Mouse (Mus musculus): Measurements from ENCODE around the gene AI182371. TPM values are rescaled to one million over a fixed set of nuclear protein-coding genes. Genes with fewer than 3 reads are reported as not detected.

AI182371 gene
- total RNA-seq (2021) = under 1 TPM in 1 of 2 experiments, not detected in 1; 0.52 TPM

GRCm38 (mm10) chr2:35101443-35101842 lies at the start of gene AI182371:
TSS of gene AI182371 (minus strand) at chr2:35101543.
- DNase-seq = no peak
- intact Hi-C loops (cut with DNase I) = loop anchor here (10.0 kb wide), 1 partner anchor 317 kb away; no protein-coding TSS in a partner anchor

- DNase-seq = no peak
- intact Hi-C loops (cut with DNase I) = no loop called here
These were observed 47.5 kb upstream of the AI182371 start for GRCm38 (mm10) chr2:35148806-35149205.

- DNase-seq = no peak
- intact Hi-C loops (cut with DNase I) = no loop called here
These were observed 40.3 kb upstream of the AI182371 start for GRCm38 (mm10) chr2:35141673-35142072.

- DNase-seq = no peak
- intact Hi-C loops (cut with DNase I) = no loop called here
These were observed 37.2 kb upstream of the AI182371 start for GRCm38 (mm10) chr2:35138576-35138975.

GRCm38 (mm10) chr2:35133891-35134290 lies 32.5 kb upstream of the AI182371 start:
- DNase-seq = no peak
- intact Hi-C loops (cut with DNase I) = no loop called here

- DNase-seq = no peak
- intact Hi-C loops (cut with DNase I) = no loop called here
These were observed 31.3 kb upstream of the AI182371 start for GRCm38 (mm10) chr2:35132662-35133055.

GRCm38 (mm10) chr2:35131991-35132661 lies 30.8 kb upstream of the AI182371 start:
- peak; percentile 99 for DNase-seq
- intact Hi-C loops (cut with DNase I) = no loop called here

GRCm38 (mm10) chr2:35131491-35131890 lies 30.1 kb upstream of the AI182371 start:
- intact Hi-C loops (cut with DNase I) = no loop called here
- DNase-seq = no peak

GRCm38 (mm10) chr2:35124716-35125115 lies 23.4 kb upstream of the AI182371 start:
- intact Hi-C loops (cut with DNase I) = no loop called here
- no peak for DNase-seq

GRCm38 (mm10) chr2:35110521-35110920 lies 9.2 kb upstream of the AI182371 start:
- intact Hi-C loops (cut with DNase I) = loop anchor here (10.0 kb wide), 1 partner anchor 436 kb away; no protein-coding TSS in a partner anchor
- DNase-seq = no peak

GRCm38 (mm10) chr2:35109924-35110304 lies 8.6 kb upstream of the AI182371 start:
- no peak for DNase-seq
- intact Hi-C loops (cut with DNase I) = loop anchor here (5.0 to 10.0 kb wide), 3 partner anchors 143 to 435 kb away; no protein-coding TSS in a partner anchor

GRCm38 (mm10) chr2:35109141-35109923 lies 8.0 kb upstream of the AI182371 start, which contains the start of gene Cntrl:
TSS of gene Cntrl (plus strand) at chr2:35109492.
- peak; percentile 97 for DNase-seq
- intact Hi-C loops (cut with DNase I) = loop anchor here (5.0 to 10.0 kb wide), 2 partner anchors 142 to 325 kb away; no protein-coding TSS in a partner anchor

GRCm38 (mm10) chr2:35108712-35109111 lies 7.4 kb upstream of the AI182371 start:
- intact Hi-C loops (cut with DNase I) = loop anchor here (1.0 to 10.0 kb wide), 3 partner anchors 63 to 324 kb away; no protein-coding TSS in a partner anchor
- DNase-seq = peak; percentile 34 to 49

GRCm38 (mm10) chr2:35107984-35108635 lies 6.8 kb upstream of the AI182371 start:
- peak; percentile 26 to 60 for DNase-seq
- intact Hi-C loops (cut with DNase I) = loop anchor here (1.0 to 10.0 kb wide), 3 partner anchors 63 to 323 kb away; no protein-coding TSS in a partner anchor

GRCm38 (mm10) chr2:35104843-35105242 lies 3.5 kb upstream of the AI182371 start:
- DNase-seq = no peak
- intact Hi-C loops (cut with DNase I) = loop anchor here (5.0 to 10.0 kb wide), 2 partner anchors 138 to 320 kb away; no protein-coding TSS in a partner anchor

- intact Hi-C loops (cut with DNase I) = loop anchor here (10.0 kb wide), 1 partner anchor 319 kb away; no protein-coding TSS in a partner anchor
- no peak for DNase-seq
These were observed 2.2 kb upstream of the AI182371 start for GRCm38 (mm10) chr2:35103558-35103957.

- no peak for DNase-seq
- intact Hi-C loops (cut with DNase I) = loop anchor here (10.0 kb wide), 1 partner anchor 318 kb away; no protein-coding TSS in a partner anchor
These were observed 1.4 kb upstream of the AI182371 start for GRCm38 (mm10) chr2:35102777-35103176.

GRCm38 (mm10) chr2:35100529-35100928 lies 814 bp downstream of the AI182371 start:
- no peak for DNase-seq
- intact Hi-C loops (cut with DNase I) = loop anchor here (10.0 kb wide), 1 partner anchor 316 kb away; no protein-coding TSS in a partner anchor

- intact Hi-C loops (cut with DNase I) = no loop called here
- DNase-seq = no peak
These were observed 13.9 kb downstream of the AI182371 start for GRCm38 (mm10) chr2:35087418-35087817.

GRCm38 (mm10) chr2:35079166-35079565 lies 22.2 kb downstream of the AI182371 start:
- no peak for DNase-seq
- intact Hi-C loops (cut with DNase I) = no loop called here

- intact Hi-C loops (cut with DNase I) = no loop called here
- DNase-seq = no peak
These were observed 27.0 kb downstream of the AI182371 start for GRCm38 (mm10) chr2:35074328-35074727.
